Mouse (Mus musculus): ENCODE results near the gene Rell1.

The Rell1 gene

DNA sequence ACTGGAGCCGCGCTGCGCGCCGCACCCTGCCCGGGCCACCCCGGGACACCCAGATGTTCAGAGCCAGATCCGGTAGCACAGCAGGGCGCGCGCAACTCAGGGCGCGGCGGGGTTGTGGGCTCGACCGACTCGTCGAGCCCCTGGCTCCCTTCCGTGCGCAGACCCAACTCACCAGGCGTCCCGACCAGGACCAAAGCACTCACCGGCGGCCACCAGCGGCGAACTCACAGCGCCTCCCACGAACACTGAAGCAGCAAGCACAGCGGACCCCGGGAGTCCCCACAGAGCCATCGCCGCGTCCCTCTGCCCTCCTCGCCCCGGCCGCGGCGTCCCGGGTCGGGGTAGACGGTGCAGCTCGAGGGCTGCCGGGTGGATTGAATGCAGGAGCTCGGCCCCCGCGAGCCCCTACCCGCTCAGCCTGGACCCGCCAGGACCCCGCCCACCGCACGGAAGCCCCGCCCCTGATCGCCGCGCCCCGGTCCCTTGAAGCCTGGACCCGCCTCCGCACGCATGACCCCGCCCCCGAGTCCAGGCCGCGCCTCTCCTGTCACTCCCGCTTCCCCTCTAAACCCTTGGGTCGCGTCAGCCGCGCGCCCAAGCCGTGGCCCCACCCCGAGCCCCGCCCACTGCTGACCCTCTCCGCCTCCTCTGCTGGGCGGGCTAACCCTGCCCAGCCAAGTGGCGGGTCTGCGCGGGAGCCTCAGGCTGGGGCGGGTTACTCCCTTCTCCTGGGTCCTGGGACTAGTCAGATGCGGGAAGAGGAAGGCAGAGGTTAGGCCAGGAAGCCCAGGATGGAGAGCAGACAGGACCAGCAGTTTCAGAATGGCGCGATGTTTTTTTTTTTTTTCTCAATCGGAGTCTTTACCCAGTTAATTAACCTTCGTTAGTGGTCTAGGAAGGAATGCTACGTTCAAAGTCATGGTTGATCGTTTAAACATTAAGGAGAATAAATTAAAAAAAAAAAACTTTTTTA is at the start of gene Rell1:
Gene Rell1 (minus strand): TSS at position 455 of the 973 bp plus-strand sequence.
- DNase-seq: peak; percentile 97

DNA sequence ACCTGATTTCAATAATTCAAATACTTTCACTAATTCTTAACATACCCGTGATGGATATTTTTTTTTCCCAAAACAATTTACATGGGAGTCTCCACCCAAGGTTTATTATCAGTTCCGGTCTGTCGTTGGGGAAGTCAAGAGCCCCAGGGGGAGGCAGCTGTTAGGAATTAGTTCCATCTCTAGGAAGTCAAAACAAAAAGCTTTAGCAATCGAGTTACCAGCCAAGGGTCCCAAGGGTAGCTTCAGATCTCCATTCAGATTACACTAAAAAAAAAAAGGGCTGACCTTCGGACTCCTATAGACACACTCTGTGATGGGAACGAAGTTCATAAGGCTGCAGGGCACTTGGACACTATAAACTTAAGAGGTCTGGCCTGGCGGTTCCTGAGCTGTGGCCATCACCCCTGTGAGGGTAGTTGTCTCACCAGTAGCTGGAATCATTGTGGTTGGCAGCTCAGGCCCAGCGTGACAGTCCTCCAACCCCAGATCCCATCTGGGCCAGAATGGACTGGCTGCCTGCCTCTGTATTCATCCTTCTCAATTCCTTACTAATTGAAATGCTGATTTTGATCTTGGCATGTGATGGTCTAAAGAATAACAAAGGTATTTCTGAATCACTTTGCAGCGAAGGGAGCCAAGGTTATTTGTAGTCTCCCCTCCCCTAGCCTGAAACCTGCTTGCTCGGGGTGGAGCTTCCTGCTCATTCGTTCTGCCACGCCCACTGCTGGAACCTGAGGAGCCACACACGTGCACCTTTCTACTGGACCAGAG is 44.1 kb upstream of the Rell1 start:
- no peak for DNase-seq

DNA sequence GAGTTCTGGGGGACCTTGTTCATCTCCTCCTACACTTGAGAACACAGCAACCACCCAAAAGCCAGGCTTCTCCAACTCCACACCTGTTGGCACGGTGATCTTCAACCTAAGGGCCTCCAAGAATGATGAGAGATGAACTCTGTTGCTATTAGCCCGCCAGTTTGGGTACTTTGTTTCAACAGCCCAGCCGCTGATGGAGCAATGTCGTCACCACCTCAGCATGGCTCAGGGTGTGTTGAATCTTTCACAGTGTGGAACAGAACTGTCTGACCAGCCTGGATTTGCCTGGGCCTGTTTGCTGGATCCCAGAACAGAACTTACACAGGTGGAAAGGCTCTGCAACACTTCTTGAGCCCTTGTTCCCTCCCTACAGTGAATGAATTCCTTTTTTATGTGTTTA is 37.9 kb upstream of the Rell1 start:
- no peak for DNase-seq

DNA sequence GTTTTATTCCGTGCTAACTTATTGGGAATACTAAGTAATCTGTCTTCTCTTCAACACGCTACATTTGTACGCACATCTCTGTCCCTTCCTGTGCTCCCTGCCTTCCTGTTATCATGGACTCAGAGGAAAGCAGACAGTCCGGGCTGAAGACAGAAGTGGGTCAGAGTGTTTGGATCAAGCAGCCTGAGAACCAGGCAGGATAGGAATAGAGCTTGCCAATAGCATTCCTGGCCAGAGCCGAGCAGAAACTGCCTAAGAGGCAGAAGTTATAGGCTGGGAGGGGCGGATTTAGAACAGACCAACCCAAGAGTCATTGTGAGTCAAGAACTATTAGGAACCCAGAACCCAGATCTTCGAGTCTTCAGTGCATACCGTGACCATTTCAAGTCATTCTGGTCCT is 34.6 kb upstream of the Rell1 start:
- no peak for DNase-seq

DNA sequence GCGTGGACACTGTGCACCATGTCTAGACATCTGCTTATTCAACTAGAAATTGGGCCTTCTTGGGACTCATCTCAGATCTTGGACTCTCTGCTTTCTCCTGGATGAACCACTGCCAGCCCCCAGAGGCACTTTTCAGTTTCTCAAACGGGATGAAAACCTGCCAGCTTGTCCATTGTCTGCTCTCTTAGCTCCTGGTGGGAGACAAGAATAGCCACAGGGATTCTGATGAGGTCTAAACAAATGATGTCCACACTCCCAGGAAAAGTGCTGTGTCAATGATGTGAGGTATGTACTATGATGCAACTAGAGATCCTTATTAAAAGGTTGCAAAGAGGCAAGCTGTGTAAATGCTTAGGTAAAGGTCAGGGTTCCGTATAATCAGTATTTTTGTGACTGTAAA is 25.2 kb upstream of the Rell1 start:
- no peak for DNase-seq

DNA sequence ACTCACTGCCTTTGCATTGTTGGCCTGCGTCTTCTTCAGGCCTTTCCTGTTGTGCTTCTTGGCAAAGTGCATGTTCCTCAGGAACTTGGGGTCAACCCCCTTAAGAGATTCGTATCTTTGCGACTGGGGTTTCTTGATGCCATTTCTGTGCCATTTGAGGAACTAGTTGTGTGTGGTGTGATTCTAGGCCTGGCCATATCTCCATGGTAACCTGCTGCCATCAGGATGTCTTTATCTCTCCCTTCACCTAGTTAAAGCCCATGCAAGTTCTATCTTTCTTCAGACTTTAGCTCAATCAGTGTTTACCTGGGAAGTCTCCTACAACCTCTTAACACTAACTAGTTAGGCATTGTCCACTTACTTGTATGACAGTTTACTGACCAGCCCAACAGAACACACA is 22.0 kb upstream of the Rell1 start:
- DNase-seq: no peak

DNA sequence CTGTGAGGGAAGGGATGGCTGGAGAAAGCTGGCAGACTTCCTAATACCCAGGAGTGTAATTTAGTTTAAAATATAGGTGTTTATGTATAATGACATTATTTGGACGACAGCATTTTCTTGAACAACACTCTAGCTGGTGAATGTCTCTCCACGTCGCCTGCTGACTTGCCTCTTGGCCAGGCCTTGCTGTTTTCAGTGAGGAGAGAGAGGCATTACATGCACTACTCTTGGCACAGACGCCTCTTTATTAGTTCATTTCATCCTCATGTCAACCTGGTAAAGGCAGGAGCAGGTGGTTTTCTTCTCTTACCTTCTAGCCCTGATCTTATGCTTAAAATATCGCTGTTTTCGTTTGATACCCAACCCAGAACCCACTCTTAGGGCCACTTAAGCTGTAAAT is 17.6 kb upstream of the Rell1 start:
- DNase-seq: peak; percentile 42

DNA sequence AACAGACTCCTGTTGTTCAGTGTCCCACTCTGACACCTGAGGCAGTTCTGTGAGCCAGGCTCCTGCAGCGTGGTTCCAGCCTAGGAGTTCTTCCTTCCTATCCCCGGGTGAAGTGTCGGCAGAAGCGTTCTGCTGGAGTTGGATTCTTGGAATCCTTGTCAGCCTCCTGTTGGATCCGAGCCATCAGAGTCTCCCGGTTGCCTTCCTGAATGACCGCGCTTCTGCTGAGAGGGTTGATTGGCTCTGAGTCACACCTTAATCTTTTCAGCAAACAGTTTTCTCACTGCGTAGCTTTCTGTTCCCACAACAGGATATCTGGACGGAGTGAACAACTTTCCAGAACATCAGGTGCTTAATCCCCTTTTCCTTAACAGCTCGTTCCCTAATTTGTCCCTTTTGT is 13.6 kb upstream of the Rell1 start:
- DNase-seq: no peak

DNA sequence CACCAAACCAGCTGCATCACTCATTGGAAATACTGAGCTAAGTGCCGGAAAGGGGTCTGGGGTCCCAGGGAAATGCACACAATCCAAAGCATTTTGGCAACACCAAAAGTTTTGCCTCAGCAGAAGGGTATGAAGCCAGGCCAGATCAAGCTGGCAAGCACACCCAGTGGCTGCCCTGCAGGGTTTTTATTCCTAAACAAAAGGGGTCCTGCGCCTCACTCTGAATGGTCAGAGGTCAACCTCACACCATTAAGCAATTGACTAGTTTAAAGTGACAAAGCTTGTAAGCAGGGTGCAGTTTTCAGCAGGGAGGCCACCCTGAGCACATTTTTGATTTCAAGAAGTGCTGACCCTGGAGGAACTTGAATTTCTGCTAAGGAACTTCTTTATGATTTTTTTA is 2.3 kb upstream of the Rell1 start:
- no peak for DNase-seq

DNA sequence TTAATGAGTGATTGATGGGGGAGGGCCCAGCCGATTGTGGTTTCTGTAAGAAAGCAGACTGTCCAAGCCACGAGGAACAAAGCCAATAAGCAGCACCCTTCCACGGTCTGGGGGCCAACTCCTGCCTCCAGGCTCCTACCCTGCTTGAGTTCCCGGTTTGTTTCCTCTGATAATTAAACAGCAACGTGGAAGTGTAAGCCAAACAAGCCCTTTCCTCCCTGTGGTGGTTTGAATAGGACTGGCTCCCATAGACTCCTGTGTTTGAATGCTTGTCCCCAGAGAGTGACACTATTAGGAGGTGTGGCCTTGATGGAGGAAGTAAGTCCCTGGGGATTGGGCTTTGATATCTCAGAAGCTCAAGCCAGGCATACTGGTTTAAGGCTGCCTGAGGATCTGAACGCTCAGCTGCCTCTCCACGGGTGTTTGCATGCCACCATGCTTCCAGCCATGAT is 1.6 kb upstream of the Rell1 start:
- peak; percentile 54 for DNase-seq

DNA sequence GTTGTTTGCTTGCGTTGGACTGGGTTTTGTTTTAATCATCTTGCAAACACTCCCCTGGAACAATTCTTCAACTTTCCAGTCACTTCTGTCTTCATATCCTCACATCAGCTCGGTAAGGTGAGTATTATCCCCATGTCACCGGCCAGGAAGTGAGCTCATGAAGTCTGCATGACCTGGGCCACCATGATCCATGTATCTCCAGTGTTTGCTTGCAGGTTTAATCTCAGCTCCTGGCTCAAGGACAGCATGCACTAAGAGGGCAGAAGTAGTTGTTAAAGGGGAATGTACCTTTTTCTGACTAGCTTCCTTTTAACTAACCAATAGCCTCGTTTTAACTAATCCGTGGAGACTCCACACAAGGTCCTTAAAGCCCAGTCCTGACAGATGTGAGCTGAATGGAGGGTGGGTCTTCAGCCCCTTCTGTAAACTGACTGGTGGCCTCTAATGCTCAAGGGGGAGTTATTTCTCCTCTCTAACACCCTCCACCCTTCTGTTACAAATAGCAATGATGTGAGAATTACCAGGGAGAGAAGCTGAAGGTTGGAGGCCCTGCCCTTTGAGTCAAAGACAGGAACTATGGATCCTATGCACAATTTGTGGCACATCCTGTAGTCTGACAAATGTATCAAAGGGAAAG is 897 bp upstream of the Rell1 start:
- peak; percentile 45 for DNase-seq

DNA sequence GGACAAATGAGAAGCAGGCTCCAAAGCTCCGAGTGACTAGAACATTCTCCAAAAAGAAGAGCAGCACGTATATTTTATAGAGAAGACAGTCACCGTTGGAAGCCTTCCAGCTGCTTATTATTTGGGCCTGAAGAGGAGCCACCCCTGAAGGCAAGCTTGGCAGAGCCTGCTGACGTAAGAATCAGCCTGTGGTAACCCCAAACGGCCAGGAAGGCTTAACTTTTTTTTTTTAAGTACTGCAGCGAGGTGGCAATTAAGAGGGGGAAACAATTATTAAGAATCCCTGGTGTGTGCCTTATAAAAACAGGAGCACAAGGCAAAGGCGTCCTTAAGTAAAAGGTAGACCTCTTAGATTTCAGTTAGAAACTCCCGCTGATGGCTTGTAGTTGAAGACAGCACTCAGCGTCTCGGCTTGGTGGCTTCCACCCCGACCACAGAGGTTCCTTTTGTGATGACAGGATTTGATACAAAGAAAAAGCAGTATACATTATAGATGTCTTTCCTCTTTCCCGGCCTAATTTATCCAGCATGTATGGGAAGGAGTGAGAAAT is 1.0 kb downstream of the Rell1 start:
- DNase-seq: peak; percentile 58

DNA sequence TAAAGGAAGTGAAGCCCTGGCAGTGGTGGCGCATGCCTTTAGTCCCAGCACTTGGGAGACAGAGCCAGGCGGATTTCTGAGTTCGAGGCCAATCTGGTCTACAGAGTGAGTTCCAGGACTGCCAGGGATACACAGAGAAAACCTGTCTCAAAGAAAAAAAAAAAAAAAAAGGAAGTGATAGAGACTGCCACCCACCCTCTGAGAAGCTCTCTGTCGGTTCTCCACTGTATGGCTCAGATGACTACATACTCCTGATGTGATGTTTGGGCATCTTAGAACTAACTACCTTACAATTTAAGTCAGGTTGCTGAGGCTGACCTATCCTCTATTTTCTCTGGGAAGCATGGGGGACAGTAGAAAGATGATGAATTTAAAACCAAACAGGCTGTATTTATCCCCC is 2.3 kb downstream of the Rell1 start:
- DNase-seq: no peak

DNA sequence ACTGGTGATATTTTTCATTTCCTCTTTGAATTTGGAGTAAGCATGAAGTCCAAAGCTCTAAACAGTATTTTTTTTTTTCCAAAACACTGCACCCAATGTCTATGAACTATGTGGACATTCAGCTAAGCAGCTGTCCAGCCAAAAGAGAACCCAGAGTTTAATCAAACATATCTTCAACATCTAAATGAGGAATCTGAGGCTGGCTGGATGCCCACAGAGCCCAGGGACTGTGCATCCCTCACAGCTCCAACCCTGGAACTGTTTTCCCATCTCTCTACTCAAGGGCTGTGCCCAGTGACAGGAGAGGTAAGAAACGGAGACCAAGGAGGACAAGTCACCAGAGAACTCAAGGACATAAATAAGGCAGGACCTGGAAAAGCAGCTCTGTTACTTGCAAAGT is 2.8 kb downstream of the Rell1 start:
- DNase-seq: peak; percentile 37

DNA sequence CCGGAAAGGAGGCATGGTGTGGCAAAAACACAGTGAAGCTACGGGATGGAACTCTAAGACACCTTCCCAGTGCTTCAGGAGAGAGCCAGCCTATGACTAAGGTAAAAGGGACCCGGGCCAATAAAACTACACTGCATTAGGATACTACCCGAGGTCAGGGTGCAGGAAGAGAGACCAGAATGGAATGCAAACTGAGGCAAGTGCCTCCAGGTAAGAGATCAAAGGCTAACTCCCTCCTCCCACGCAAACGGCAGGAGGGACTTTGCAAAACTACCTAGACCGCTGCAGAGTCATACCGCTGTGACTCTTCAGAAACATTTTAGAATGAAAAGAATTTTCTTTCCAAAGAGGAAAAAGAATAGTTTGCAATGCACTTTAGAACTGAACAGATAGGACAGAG is 4.1 kb downstream of the Rell1 start:
- no peak for DNase-seq

DNA sequence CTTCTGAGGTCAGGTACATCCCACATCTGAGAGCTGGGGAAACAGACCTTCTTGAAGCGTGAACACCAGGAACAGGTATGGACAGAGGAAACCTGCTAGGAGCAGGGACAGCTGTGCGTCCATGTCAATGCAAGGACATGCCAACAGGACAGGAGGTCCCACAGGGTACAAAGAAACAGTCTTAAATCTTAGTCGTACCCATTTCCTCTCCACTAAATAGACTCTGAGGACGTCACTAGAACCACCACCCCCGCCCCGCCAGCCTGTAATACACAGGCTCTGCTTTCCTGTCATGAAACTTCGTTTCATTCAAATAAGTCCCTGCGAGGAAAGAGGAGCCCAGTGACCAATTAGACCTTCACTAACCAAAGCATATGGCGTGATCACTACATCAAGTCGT is 7.0 kb downstream of the Rell1 start:
- DNase-seq: no peak

DNA sequence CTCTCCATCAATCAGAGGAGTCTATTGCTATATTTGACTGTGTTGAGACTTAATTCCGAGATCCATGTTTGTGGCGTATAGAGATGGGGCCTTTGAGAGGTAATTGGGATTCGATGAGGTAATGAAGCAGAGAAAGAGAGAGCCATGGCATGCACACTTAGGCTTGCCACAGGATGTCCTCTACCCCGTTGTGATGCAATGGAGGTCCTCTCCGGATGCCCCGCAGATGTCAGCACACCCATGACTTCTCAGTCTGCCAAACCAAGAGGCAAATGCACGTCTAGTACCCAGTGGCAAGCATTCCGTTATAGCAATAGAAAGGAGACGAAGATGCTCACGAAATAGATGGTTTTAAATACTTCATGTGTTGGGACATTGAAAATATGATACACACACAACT is 8.1 kb downstream of the Rell1 start:
- DNase-seq: no peak

DNA sequence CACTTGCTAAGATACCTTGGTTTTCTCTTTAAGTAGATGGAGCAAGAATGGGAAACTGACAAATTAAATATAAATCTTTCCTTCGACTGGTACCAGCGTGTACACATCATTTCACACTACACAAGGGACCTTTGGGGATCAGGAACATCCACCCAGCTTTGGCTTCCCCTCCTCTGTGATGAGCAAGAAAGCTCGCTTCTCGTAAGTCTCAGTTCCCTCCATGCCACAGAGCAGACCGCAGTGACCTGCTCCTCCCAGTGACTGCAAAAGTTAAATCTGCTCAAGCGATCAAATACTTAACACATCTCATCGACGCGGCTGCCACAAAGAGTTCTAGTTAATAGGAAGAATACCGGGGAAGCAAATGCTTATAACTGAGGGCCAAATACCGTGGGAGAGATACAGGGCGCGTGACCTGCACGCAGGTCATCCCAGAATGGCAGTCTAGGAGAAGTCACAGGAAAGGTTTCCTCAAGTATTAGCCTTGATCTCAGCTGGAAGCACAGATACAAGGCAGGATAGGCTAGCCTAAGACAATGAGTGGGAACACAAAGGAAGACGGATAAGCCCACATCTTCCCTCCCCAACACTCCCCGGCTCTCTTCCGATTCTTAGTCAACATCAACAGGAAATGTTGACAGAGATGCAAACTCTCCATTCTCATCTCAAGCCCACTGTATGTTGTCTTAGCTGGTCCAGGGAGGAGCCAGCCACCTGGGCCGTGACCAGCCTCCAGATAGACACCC is 9.6 kb downstream of the Rell1 start:
- DNase-seq: no peak

DNA sequence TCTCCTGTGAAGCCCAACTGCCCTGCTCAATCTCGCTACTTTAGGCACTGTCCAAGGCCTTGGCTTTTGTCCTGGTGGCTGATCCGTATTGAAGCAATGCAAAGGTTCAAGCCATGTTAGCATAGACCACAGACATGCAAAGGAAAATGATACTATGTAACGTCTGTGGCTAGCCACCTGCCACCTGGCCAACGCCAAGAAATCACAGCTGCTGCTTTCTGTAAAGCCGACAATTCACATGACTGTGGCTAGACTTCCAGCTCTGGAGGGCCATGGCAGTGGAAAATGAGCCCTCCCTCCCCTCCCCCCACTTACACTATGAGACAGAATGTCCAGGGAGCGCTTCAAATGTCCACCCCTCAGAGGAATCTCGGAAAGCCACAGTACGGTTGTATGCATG is 11.1 kb downstream of the Rell1 start:
- DNase-seq: peak; percentile 82

DNA sequence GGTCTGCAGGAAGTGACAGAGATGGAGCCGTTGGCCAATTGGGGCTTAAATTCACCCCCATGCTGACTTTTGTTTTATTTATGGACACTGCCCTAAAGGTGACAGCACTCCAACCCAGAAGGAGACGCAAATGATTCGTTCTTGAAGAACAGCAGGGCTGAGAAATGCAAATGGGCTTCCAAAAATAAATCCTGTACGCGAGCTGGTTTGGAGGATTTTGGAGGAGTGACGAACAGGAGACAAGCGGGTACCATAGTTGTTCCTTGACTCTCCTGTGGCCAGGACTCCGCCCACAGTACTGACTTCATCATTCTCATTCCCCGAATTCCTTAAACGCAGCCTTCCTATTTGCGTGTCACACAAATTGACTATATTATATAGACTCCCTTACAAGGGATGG is 12.3 kb downstream of the Rell1 start:
- DNase-seq: no peak

DNA sequence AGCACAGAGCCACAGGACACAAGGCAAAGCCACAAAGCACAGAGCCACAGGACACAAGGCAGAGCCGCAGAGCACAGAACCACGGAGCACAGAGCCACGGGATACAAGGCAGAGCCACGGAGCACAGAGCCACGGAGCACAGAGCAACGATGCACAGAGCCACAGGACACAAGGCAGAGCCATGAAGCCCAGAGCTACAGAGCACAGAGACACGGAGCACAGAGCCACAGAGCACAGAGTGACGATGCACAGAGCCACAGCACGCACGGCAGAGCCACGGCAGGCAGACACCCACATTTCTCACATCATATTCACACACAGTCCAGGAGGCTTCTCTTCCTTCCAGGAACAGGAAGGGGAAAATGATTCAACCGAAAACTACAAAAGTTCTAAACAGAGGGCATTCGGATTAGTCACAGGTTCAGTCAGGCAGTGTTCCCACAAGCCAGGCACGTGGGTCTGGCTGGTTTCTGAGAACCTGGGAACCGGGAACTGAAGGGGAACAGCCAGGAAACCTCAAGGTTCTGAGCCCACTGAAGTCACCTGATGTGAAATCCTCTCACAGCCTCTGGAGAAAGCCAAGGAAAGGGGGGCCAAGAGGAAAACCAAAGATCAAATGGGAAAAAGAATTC is 15.2 kb downstream of the Rell1 start:
- no peak for DNase-seq

DNA sequence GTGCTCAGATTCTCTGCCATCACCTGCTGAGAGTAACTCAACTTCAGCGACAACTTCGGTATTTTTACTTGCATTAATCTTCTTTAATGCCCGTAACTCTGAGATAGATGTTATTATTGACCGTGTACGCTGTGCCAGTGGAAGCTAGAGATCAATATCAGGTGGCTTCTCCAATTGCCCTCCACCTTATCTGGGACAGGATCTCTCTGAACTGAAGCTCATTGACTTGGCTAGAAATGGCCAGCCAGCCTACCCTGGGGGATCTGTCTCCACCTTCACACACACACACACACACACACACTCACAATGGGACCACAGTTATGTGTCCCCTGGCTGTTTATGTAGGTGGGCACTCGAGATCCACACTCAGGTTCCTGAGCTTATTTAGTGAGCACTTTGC is 16.7 kb downstream of the Rell1 start:
- no peak for DNase-seq
